Mouse (Mus musculus) limb, embryonic 11.5 days (tissue): ENCODE measurements around the gene Kcnma1. TPM values are rescaled to one million over a fixed set of nuclear protein-coding genes. Genes with fewer than 3 reads are reported as not detected.

Source experiments
- ATAC-seq: fragments of 200-750 bp; cut with Nextera tagmentation; 2 replicates; pipeline ENCODE4 v1.8.0; 2017; ENCODE audit warnings: low read depth; ENCODE audit not compliant: insufficient number of reproducible peaks, low FRiP score, low TSS enrichment
- DNase-seq: peaks from one replicate; pipeline ENCODE4 v3.0.0-alpha.2; 2015; ENCODE audit warnings: low spot score
- H3K27ac ChIP-seq: fragments of 300-500 bp; sonication (generic); replicated peaks from 2 replicates; pipeline ENCODE4 v1.5.1; 2014; ENCODE audit warnings: low read depth, mild to moderate bottlenecking, low read length
- H3K27me3 ChIP-seq: fragments of 300-500 bp; sonication (generic); 2 replicates; pipeline ENCODE4 v1.6.1; 2014; ENCODE audit warnings: mild to moderate bottlenecking, low read length, mixed read lengths; ENCODE audit not compliant: control insufficient read depth, insufficient read depth
- H3K36me3 ChIP-seq: fragments of 300-500 bp; sonication (generic); 2 replicates; pipeline ENCODE4 v1.6.1; 2014; ENCODE audit warnings: mild to moderate bottlenecking, low read length, moderate library complexity, mixed read lengths; ENCODE audit not compliant: control insufficient read depth, insufficient read depth
- H3K4me1 ChIP-seq: fragments of 300-500 bp; sonication (generic); 2 replicates; pipeline ENCODE4 v1.6.1; 2014; ENCODE audit warnings: low read length, mixed read lengths; ENCODE audit not compliant: control insufficient read depth, insufficient read depth
- H3K4me2 ChIP-seq: fragments of 300-500 bp; sonication (generic); 2 replicates; pipeline ENCODE4 v1.6.1; 2014; ENCODE audit warnings: low read depth, mild to moderate bottlenecking, moderate library complexity; ENCODE audit not compliant: severe bottlenecking
- H3K4me3 ChIP-seq: fragments of 300-500 bp; sonication (generic); 2 replicates; pipeline ENCODE4 v1.5.1; 2014; ENCODE audit warnings: low read depth, low read length
- H3K9ac ChIP-seq: fragments of 300-500 bp; sonication (generic); 2 replicates; pipeline ENCODE4 v1.6.1; 2014; ENCODE audit warnings: mild to moderate bottlenecking, low read length
- H3K9me3 ChIP-seq: fragments of 300-500 bp; sonication (generic); 2 replicates; pipeline ENCODE4 v1.6.1; 2016; ENCODE audit warnings: low read length; ENCODE audit not compliant: control insufficient read depth
- WGBS: fragments of 180-500 bp; shearing (Covaris S2); extraction: QIAGEN DNeasy Blood & Tissue Kit; methylation state at CpG from one replicate; pipeline ENCODE4 v1.1.7; 2014; 5-methylcytosine and 5-hydroxymethylcytosine counted together
- polyA plus RNA-seq: library from polyadenylated mRNA; unstranded; fragments of >200 nt; fragmentation: Nextera tagmentation; extraction: Ambion mirVana; gene quantifications from 2 replicates; pipeline ENCODE4 v1.2.1, GENCODE M21; 2014

Gene Kcnma1
- polyA plus RNA-seq, 1 experiment from 2014 or later = 0.80 TPM

DNA sequence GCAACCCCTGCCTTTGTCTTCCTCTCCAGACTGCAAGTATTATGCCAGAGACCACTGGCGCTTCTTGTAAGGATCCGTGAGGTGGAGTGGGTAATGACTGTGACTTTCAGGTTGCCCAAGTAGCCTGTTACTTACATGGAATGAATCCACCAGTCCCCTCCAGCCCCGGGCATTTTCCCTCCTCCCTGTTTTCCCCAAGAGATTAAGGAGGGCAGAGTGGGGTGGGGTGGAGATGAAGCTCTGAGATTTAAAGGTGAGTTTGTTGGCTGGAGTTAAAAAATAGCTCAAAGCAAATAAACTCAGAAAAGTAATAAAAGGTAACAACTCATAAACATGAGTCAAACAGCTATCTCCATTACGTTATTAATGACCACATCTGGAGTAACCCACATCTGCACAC lies 624.1 kb downstream of the Kcnma1 start:
- no peaks in the 10 kb centered on the region for H3K9me3 ChIP-seq
- peaks cover 34% of the 10 kb centered on the region for H3K4me1 ChIP-seq
- no peaks in the 10 kb centered on the region for H3K27me3 ChIP-seq
- H3K4me3 ChIP-seq = no peak overlapping the region
- peak; percentile 76 for DNase-seq
- H3K9ac ChIP-seq = no peak overlapping the region
- peak overlapping the region; percentile 53; the same call in 1 of the 2 replicates for H3K27ac ChIP-seq
- H3K36me3 ChIP-seq = no peaks in the 10 kb centered on the region
- no peak overlapping the region for H3K4me2 ChIP-seq
- WGBS = 7% methylated on average over 4 of the region's 4 CpGs
- ATAC-seq = no peak

GRCm38 (mm10) chr14:23386786-23387185 lies 627.5 kb downstream of the Kcnma1 start:
- Histone ChIP-seq H3K27me3 (no peaks in the 10 kb centered on the region), H3K4me1 (peaks cover 38% of the 10 kb centered on the region), H3K9ac (no peak overlapping the region), H3K9me3 (no peaks in the 10 kb centered on the region), H3K36me3 (no peaks in the 10 kb centered on the region), H3K4me2 (no peak overlapping the region), H3K4me3 (no peak overlapping the region), H3K27ac (no peak overlapping the region)
- DNase-seq = no peak
- 91% methylated on average over 3 of the region's 3 CpGs for WGBS
- no peak for ATAC-seq

GRCm38 (mm10) chr14:23385776-23386608 lies 628.3 kb downstream of the Kcnma1 start:
- H3K36me3 ChIP-seq = no peaks in the 10 kb centered on the region
- no peak overlapping the region for H3K27ac ChIP-seq
- no peaks in the 10 kb centered on the region for H3K27me3 ChIP-seq
- no peak overlapping the region for H3K4me3 ChIP-seq
- H3K9me3 ChIP-seq = no peaks in the 10 kb centered on the region
- H3K9ac ChIP-seq = no peak overlapping the region
- DNase-seq (peak; percentile 73), ATAC-seq (no peak)
- H3K4me2 ChIP-seq = no peak overlapping the region
- 18% methylated on average over 11 of the region's 11 CpGs for WGBS
- peaks cover 34% of the 10 kb centered on the region for H3K4me1 ChIP-seq

- H3K4me2 ChIP-seq = no peak overlapping the region
These were observed 635.8 kb downstream of the Kcnma1 start for GRCm38 (mm10) chr14:23378351-23379087.

GRCm38 (mm10) chr14:23372021-23372420 lies 642.3 kb downstream of the Kcnma1 start:
- 68% methylated on average over 3 of the region's 3 CpGs for WGBS
- H3K9me3 ChIP-seq = no peaks in the 10 kb centered on the region
- H3K27ac ChIP-seq = no peak overlapping the region
- H3K27me3 ChIP-seq = no peaks in the 10 kb centered on the region
- no peaks in the 10 kb centered on the region for H3K4me1 ChIP-seq
- no peak overlapping the region for H3K4me3 ChIP-seq
- ATAC-seq = no peak
- no peak overlapping the region for H3K9ac ChIP-seq
- no peak for DNase-seq
- H3K36me3 ChIP-seq = no peaks in the 10 kb centered on the region
- H3K4me2 ChIP-seq = no peak overlapping the region

More at GRCm38 (mm10) chr14:23378351-23379087, 635.8 kb downstream of the Kcnma1 start:
- 37% methylated on average over 6 of the region's 6 CpGs for WGBS
- H3K4me3 ChIP-seq = no peak overlapping the region
- no peaks in the 10 kb centered on the region for H3K27me3 ChIP-seq
- no peak overlapping the region for H3K9ac ChIP-seq
- no peak for ATAC-seq
- DNase-seq = no peak
- no peaks in the 10 kb centered on the region for H3K9me3 ChIP-seq
- no peaks in the 10 kb centered on the region for H3K36me3 ChIP-seq
- H3K27ac ChIP-seq = peak overlapping the region; percentile 66
- H3K4me1 ChIP-seq = peaks cover 15% of the 10 kb centered on the region

GRCm38 (mm10) chr14:23360491-23360995 lies 653.7 kb downstream of the Kcnma1 start:
- 72% methylated on average over 11 of the region's 11 CpGs for WGBS
- H3K9ac ChIP-seq = no peak overlapping the region
- no peak for DNase-seq

DNA sequence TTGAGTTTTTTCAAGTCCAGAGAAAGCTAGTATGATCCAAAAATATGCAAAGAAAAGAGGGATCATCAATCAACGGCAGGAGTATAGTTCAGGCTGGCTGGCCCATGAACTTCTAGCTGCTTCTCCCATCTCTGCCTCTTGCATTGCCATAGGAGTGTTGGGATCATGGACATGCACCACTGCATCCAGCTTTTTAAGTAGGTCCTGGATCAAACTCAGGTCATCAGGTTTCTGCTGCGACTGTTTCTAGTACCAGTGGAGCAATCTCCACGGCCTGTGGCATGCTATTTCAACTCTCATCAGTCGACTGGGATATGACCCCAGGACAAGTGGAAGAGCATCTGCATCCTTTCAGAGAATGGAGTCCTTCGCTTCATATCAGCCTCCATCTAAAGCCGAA lies 655.5 kb downstream of the Kcnma1 start:
- no peaks in the 10 kb centered on the region for H3K4me1 ChIP-seq
- ATAC-seq (no peak), DNase-seq (no peak)
- H3K4me2 ChIP-seq = no peak overlapping the region
- no peaks in the 10 kb centered on the region for H3K9me3 ChIP-seq
- WGBS = 96% methylated on average over 6 of the region's 6 CpGs
- H3K4me3 ChIP-seq = no peak overlapping the region
- H3K36me3 ChIP-seq = no peaks in the 10 kb centered on the region
- H3K9ac ChIP-seq = no peak overlapping the region
- no peaks in the 10 kb centered on the region for H3K27me3 ChIP-seq
- H3K27ac ChIP-seq = no peak overlapping the region

More at GRCm38 (mm10) chr14:23360491-23360995, 653.7 kb downstream of the Kcnma1 start:
- H3K4me2 ChIP-seq = no peak overlapping the region
- ATAC-seq = no peak
- no peak overlapping the region for H3K4me3 ChIP-seq
- no peaks in the 10 kb centered on the region for H3K9me3 ChIP-seq
- H3K27me3 ChIP-seq = no peaks in the 10 kb centered on the region
- 0 out of 2 replicates have a peak, but pooled peaks cover 2% of the 10 kb centered on the region for H3K4me1 ChIP-seq
- H3K27ac ChIP-seq = no peak overlapping the region
- H3K36me3 ChIP-seq = no peaks in the 10 kb centered on the region

- H3K4me3 ChIP-seq = no peak overlapping the region
- ATAC-seq (no peak), DNase-seq (no peak)
- H3K9ac ChIP-seq = no peak overlapping the region
- no peaks in the 10 kb centered on the region for H3K9me3 ChIP-seq
- no peaks in the 10 kb centered on the region for H3K4me1 ChIP-seq
- no peak overlapping the region for H3K27ac ChIP-seq
- no peaks in the 10 kb centered on the region for H3K36me3 ChIP-seq
- no peak overlapping the region for H3K4me2 ChIP-seq
- WGBS = 79% methylated on average over 8 of the region's 8 CpGs
- no peaks in the 10 kb centered on the region for H3K27me3 ChIP-seq
These were observed 656.6 kb downstream of the Kcnma1 start for GRCm38 (mm10) chr14:23357529-23358278.
